Mouse (Mus musculus) liver, adult 2 months (tissue): ENCODE measurements around the gene Gm3127.
"Not testable (repeated sequence)": the region's sequence is repeated elsewhere in the genome, so short reads cannot be mapped to it uniquely, and the experiment has no call there.

Experiments used
- CTCF ChIP-seq: fragments of 200-500 bp; IDR thresholded peaks from 2 replicates; pipeline ENCODE4 v1.5.1; 2011; ENCODE audit warnings: low read depth, low read length, control low read depth
- POLR2A ChIP-seq: fragments of 200-500 bp; IDR thresholded peaks from 2 replicates; pipeline ENCODE4 v1.6.1; 2011; ENCODE audit warnings: low read length, control low read depth; ENCODE audit not compliant: insufficient read depth; ENCODE audit errors: extremely low read depth

DNA sequence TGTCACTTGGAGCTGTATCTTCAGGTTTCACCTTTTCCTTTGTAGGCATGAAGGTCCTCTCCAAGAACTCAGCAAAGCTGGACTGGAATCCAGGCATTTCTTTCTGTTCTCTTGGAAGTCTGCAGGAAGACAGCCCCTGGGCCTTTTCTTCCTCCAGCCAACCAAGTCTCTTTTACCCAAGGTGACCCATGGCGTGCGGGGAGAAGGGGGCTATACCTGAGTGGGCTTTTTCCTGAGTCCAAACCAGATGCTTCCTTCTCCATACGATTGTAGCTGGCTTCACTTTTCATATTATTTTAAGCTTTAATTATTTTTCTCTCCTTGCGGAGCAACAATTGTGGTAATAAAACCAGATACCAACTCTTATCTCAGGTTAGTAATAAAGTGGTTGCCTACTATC lies 23.2 kb upstream of the Gm3127 start:
- TF ChIP-seq POLR2A, CTCF: not testable (repeated sequence)
